In genomic region chr16:62327378-62328036, GRCm38 (mm10) we compare ENCODE assay signal across 23 mouse cellular contexts.
DNase-seq lines count a peak whose midpoint lies in the region; ATAC-seq and TF ChIP-seq lines count a peak whose summit lies in the region.
"Had no signal": no experiment of that assay in that cellular context is flagged by ENCODE, and none has a peak within 500 bp of the region (broad histone marks: within the 10 kb centered on the region; RNA-seq: fewer than 3 reads in every experiment).

No protein-coding gene starts in this region.

- H3K4me2 ChIP-seq in forebrain, embryonic 11.5 days (ENCODE audit: low read depth, low read length, severe bottlenecking) = no peak overlapping the region
- H3K4me2 ChIP-seq in forebrain, postnatal 0 days (ENCODE audit: low read depth) = no peak overlapping the region
- H3K4me2 ChIP-seq in hindbrain, embryonic 16.5 days (ENCODE audit: low read length) = no peak overlapping the region
- H3K4me2 ChIP-seq in hindbrain, embryonic 12.5 days (replicated peaks) = no peak overlapping the region
- H3K4me2 ChIP-seq in midbrain, postnatal 0 days (ENCODE audit: low read depth, low read length, poor library complexity, severe bottlenecking) = no peak overlapping the region
- H3K4me2 ChIP-seq in midbrain, embryonic 11.5 days = no peak overlapping the region
- no peak overlapping the region for H3K4me2 ChIP-seq in kidney, embryonic 16.5 days (replicated peaks; ENCODE audit: low read depth, low read length)
- H3K4me2 ChIP-seq: embryonic facial prominence, embryonic 12.5 days; heart, embryonic 13.5 days; liver, embryonic 15.5 days; lung, embryonic 14.5 days; neural tube, embryonic 13.5 days had no signal

- H3K9me3 ChIP-seq in forebrain, embryonic 11.5 days (ENCODE audit: control insufficient read depth, low read length) = no peaks in the 10 kb centered on the region
- no peaks in the 10 kb centered on the region for H3K9me3 ChIP-seq in forebrain, postnatal 0 days (ENCODE audit: low read length)
- no peaks in the 10 kb centered on the region for H3K9me3 ChIP-seq in hindbrain, embryonic 16.5 days (ENCODE audit: control insufficient read depth, low read length)
- no peaks in the 10 kb centered on the region for H3K9me3 ChIP-seq in hindbrain, embryonic 12.5 days (replicated peaks)
- no peaks in the 10 kb centered on the region for H3K9me3 ChIP-seq in midbrain, postnatal 0 days (ENCODE audit: low read length)
- H3K9me3 ChIP-seq in midbrain, embryonic 11.5 days (ENCODE audit: control insufficient read depth, low read length) = no peaks in the 10 kb centered on the region
- H3K9me3 ChIP-seq in kidney, embryonic 16.5 days (ENCODE audit: low read length) = no peaks in the 10 kb centered on the region
- H3K9me3 ChIP-seq: embryonic facial prominence, embryonic 12.5 days; heart, embryonic 13.5 days; liver, embryonic 15.5 days; neural tube, embryonic 13.5 days had no signal

- no peaks in the 10 kb centered on the region for H3K27me3 ChIP-seq in forebrain, embryonic 11.5 days (ENCODE audit: control insufficient read depth, insufficient read depth, low read length)
- no peaks in the 10 kb centered on the region for H3K27me3 ChIP-seq in forebrain, postnatal 0 days (ENCODE audit: insufficient read depth, low read length)
- no peaks in the 10 kb centered on the region for H3K27me3 ChIP-seq in hindbrain, embryonic 16.5 days (replicated peaks; ENCODE audit: control insufficient read depth, insufficient read depth, low read length)
- no peaks in the 10 kb centered on the region for H3K27me3 ChIP-seq in hindbrain, embryonic 12.5 days
- no peaks in the 10 kb centered on the region for H3K27me3 ChIP-seq in midbrain, postnatal 0 days (ENCODE audit: insufficient read depth, low read length)
- H3K27me3 ChIP-seq in midbrain, embryonic 11.5 days (ENCODE audit: control insufficient read depth, insufficient read depth, low read length) = no peaks in the 10 kb centered on the region
- H3K27me3 ChIP-seq in kidney, embryonic 16.5 days (ENCODE audit: insufficient read depth, low read length) = no peaks in the 10 kb centered on the region
- H3K27me3 ChIP-seq: embryonic facial prominence, embryonic 12.5 days; heart, embryonic 13.5 days; liver, embryonic 15.5 days; neural tube, embryonic 13.5 days had no signal

- peak; percentile 76 for ATAC-seq in forebrain, embryonic 11.5 days (replicated peaks; ENCODE audit: low FRiP score)
- no peak for ATAC-seq in forebrain, postnatal 0 days
- peak; percentile 42; the same call in 1 of the 2 replicates for ATAC-seq in hindbrain, embryonic 16.5 days
- no peak for ATAC-seq in hindbrain, embryonic 12.5 days (ENCODE audit: low FRiP score)
- no peak for ATAC-seq in midbrain, postnatal 0 days (ENCODE audit: low FRiP score)
- ATAC-seq in midbrain, embryonic 11.5 days (ENCODE audit: low FRiP score) = no peak
- no peak for ATAC-seq in kidney, embryonic 16.5 days (ENCODE audit: low FRiP score, low TSS enrichment)
- ATAC-seq: inflammation-experienced regulatory T-cells, adult 6 months had no signal

- H3K9ac ChIP-seq in forebrain, embryonic 11.5 days (ENCODE audit: low read length) = no peak overlapping the region
- H3K9ac ChIP-seq in forebrain, postnatal 0 days = no peak overlapping the region
- no peak overlapping the region for H3K9ac ChIP-seq in hindbrain, embryonic 16.5 days (ENCODE audit: low read depth, low read length)
- no peak overlapping the region for H3K9ac ChIP-seq in hindbrain, embryonic 12.5 days
- no peak overlapping the region for H3K9ac ChIP-seq in midbrain, postnatal 0 days (replicated peaks; ENCODE audit: low read length, poor library complexity, severe bottlenecking)
- H3K9ac ChIP-seq in midbrain, embryonic 11.5 days (ENCODE audit: low read length) = no peak overlapping the region
- H3K9ac ChIP-seq in kidney, embryonic 16.5 days (replicated peaks; ENCODE audit: low read length) = no peak overlapping the region
- H3K9ac ChIP-seq: embryonic facial prominence, embryonic 12.5 days; heart, embryonic 13.5 days; liver, embryonic 15.5 days; lung, embryonic 14.5 days; neural tube, embryonic 13.5 days had no signal

- DNase-seq in forebrain, embryonic 11.5 days (ENCODE audit: low spot score) = no peak
- no peak for DNase-seq in forebrain, postnatal 0 days
- peak; percentile 16 for DNase-seq in midbrain, postnatal 0 days (ENCODE audit: low spot score)
- DNase-seq in midbrain, embryonic 11.5 days (ENCODE audit: low spot score, missing footprints) = no peak
- DNase-seq: adrenal gland, postnatal 25 days; B cell, adult 2 months; cerebellum, adult 9-10 months; gastrocnemius, postnatal 10 days; heart, postnatal 10 days; kidney, adult 11 months; kidney, postnatal 36 days; lung, embryonic 14.5 days; lung, postnatal 14 days; right cerebral cortex, postnatal 14 days; thymus, postnatal 4 days had no signal

- no peaks in the 10 kb centered on the region for H3K36me3 ChIP-seq in forebrain, embryonic 11.5 days (ENCODE audit: control insufficient read depth, insufficient read depth, low read length)
- H3K36me3 ChIP-seq in forebrain, postnatal 0 days (ENCODE audit: insufficient read depth) = no peaks in the 10 kb centered on the region
- H3K36me3 ChIP-seq in hindbrain, embryonic 16.5 days (ENCODE audit: control insufficient read depth, insufficient read depth, low read length) = no peaks in the 10 kb centered on the region
- H3K36me3 ChIP-seq in hindbrain, embryonic 12.5 days = no peaks in the 10 kb centered on the region
- no peaks in the 10 kb centered on the region for H3K36me3 ChIP-seq in midbrain, postnatal 0 days (ENCODE audit: insufficient read depth, low read length)
- H3K36me3 ChIP-seq in midbrain, embryonic 11.5 days (ENCODE audit: control insufficient read depth, insufficient read depth, low read length) = no peaks in the 10 kb centered on the region
- no peaks in the 10 kb centered on the region for H3K36me3 ChIP-seq in kidney, embryonic 16.5 days (ENCODE audit: insufficient read depth, low read length)
- H3K36me3 ChIP-seq: embryonic facial prominence, embryonic 12.5 days; heart, embryonic 13.5 days; liver, embryonic 15.5 days; neural tube, embryonic 13.5 days had no signal

- H3K27ac ChIP-seq in forebrain, embryonic 11.5 days (ENCODE audit: low read depth, low read length) = no peak overlapping the region
- H3K27ac ChIP-seq in forebrain, postnatal 0 days (ENCODE audit: low read depth, low read length) = no peak overlapping the region
- no peak overlapping the region for H3K27ac ChIP-seq in hindbrain, embryonic 16.5 days (ENCODE audit: low read depth, low read length)
- no peak overlapping the region for H3K27ac ChIP-seq in hindbrain, embryonic 12.5 days
- no peak overlapping the region for H3K27ac ChIP-seq in midbrain, postnatal 0 days (ENCODE audit: low read depth, low read length)
- no peak overlapping the region for H3K27ac ChIP-seq in midbrain, embryonic 11.5 days (ENCODE audit: low read depth, low read length)
- no peak overlapping the region for H3K27ac ChIP-seq in kidney, embryonic 16.5 days (ENCODE audit: low read length)
- H3K27ac ChIP-seq: embryonic facial prominence, embryonic 12.5 days; heart, embryonic 13.5 days; liver, embryonic 15.5 days; neural tube, embryonic 13.5 days had no signal

- H3K4me3 ChIP-seq in forebrain, embryonic 11.5 days (ENCODE audit: low read depth, low read length) = no peak overlapping the region
- H3K4me3 ChIP-seq in forebrain, postnatal 0 days (ENCODE audit: low read depth, low read length) = no peak overlapping the region
- H3K4me3 ChIP-seq in hindbrain, embryonic 16.5 days (ENCODE audit: low read length) = no peak overlapping the region
- H3K4me3 ChIP-seq in hindbrain, embryonic 12.5 days = no peak overlapping the region
- H3K4me3 ChIP-seq in midbrain, postnatal 0 days (ENCODE audit: low read depth, low read length) = no peak overlapping the region
- H3K4me3 ChIP-seq in midbrain, embryonic 11.5 days (ENCODE audit: low read depth, low read length) = no peak overlapping the region
- H3K4me3 ChIP-seq in kidney, embryonic 16.5 days (ENCODE audit: low read length) = no peak overlapping the region
- H3K4me3 ChIP-seq: embryonic facial prominence, embryonic 12.5 days; heart, embryonic 13.5 days; liver, embryonic 15.5 days; neural tube, embryonic 13.5 days had no signal

- 50% methylated on average over 5 of the region's 5 CpGs for WGBS in forebrain, embryonic 11.5 days
- WGBS in forebrain, postnatal 0 days = 29% methylated on average over 5 of the region's 5 CpGs
- WGBS in hindbrain, embryonic 16.5 days = 55% methylated on average over 5 of the region's 5 CpGs
- 78% methylated on average over 5 of the region's 5 CpGs for WGBS in hindbrain, embryonic 12.5 days
- 58% methylated on average over 5 of the region's 5 CpGs for WGBS in midbrain, postnatal 0 days
- 73% methylated on average over 5 of the region's 5 CpGs for WGBS in midbrain, embryonic 11.5 days
- WGBS in kidney, embryonic 16.5 days = 70% methylated on average over 5 of the region's 5 CpGs

- no peaks in the 10 kb centered on the region for H3K4me1 ChIP-seq in forebrain, embryonic 11.5 days (replicated peaks; ENCODE audit: control insufficient read depth, insufficient read depth, low read length)
- H3K4me1 ChIP-seq in forebrain, postnatal 0 days (ENCODE audit: insufficient read depth) = no peaks in the 10 kb centered on the region
- no peaks in the 10 kb centered on the region for H3K4me1 ChIP-seq in hindbrain, embryonic 16.5 days (ENCODE audit: control insufficient read depth, insufficient read depth, low read depth, low read length)
- no peaks in the 10 kb centered on the region for H3K4me1 ChIP-seq in hindbrain, embryonic 12.5 days
- no peaks in the 10 kb centered on the region for H3K4me1 ChIP-seq in midbrain, postnatal 0 days (ENCODE audit: insufficient read depth, low read length)
- no peaks in the 10 kb centered on the region for H3K4me1 ChIP-seq in midbrain, embryonic 11.5 days (ENCODE audit: control insufficient read depth, insufficient read depth, low read length)
- no peaks in the 10 kb centered on the region for H3K4me1 ChIP-seq in kidney, embryonic 16.5 days (ENCODE audit: insufficient read depth, low read length)
- H3K4me1 ChIP-seq: embryonic facial prominence, embryonic 12.5 days; heart, embryonic 13.5 days; liver, embryonic 15.5 days had no signal

- TF ChIP-seq CTCF in forebrain, postnatal 0 days (IDR thresholded peaks at IDR 0.05; ENCODE audit: low read depth) = no peak
- no peak for TF ChIP-seq CTCF in midbrain, postnatal 0 days (IDR thresholded peaks at IDR 0.05)

Comparison
In these comparisons a context has a peak if more than half of its experiments do, and no peak if none do; other contexts are left out.
1. ATAC-seq: peak in forebrain, embryonic 11.5 days (single experiment) and hindbrain, embryonic 16.5 days (single experiment); none in forebrain, postnatal 0 days (single experiment), hindbrain, embryonic 12.5 days (single experiment), midbrain, postnatal 0 days (single experiment), midbrain, embryonic 11.5 days (single experiment) and kidney, embryonic 16.5 days (single experiment).